Mouse (Mus musculus) kidney, adult 2 months (tissue): ENCODE results near the gene Zfp704. TPM values are rescaled to one million over a fixed set of nuclear protein-coding genes. Genes with fewer than 3 reads are reported as not detected.
A peak's percentile ranks its signal among the peaks of the same experiment; 100 is the strongest.

Experiments used
- DNase-seq: peaks from one replicate; pipeline ENCODE4 v3.0.0; 2021
- H3K27ac ChIP-seq: fragments of 200-500 bp; 2 replicates; pipeline ENCODE4 v1.5.1; 2012; ENCODE audit warnings: low read depth, low read length, control low read depth, inconsistent platforms; ENCODE audit not compliant: insufficient read depth
- H3K27me3 ChIP-seq: fragments of 200-500 bp; replicated peaks from 2 replicates; pipeline ENCODE4 v1.6.1; 2012; ENCODE audit warnings: mild to moderate bottlenecking, moderate library complexity, low read length, inconsistent platforms; ENCODE audit not compliant: control insufficient read depth, insufficient read depth
- H3K36me3 ChIP-seq: fragments of 200-500 bp; 2 replicates; pipeline ENCODE4 v1.6.1; 2012; ENCODE audit warnings: mild to moderate bottlenecking, moderate library complexity, low read length, inconsistent platforms; ENCODE audit not compliant: control insufficient read depth, insufficient read depth
- H3K4me1 ChIP-seq: fragments of 200-500 bp; 2 replicates; pipeline ENCODE4 v1.6.1; 2011; ENCODE audit warnings: low read length; ENCODE audit not compliant: control insufficient read depth, insufficient read depth
- H3K4me3 ChIP-seq: fragments of 200-500 bp; 2 replicates; pipeline ENCODE4 v1.5.1; 2011; ENCODE audit warnings: mild to moderate bottlenecking, low read depth, low read length, control low read depth; ENCODE audit not compliant: insufficient read depth
- CTCF ChIP-seq: fragments of 200-500 bp; conservative IDR thresholded peaks from 2 replicates; pipeline ENCODE4 v1.5.1; 2011; ENCODE audit warnings: low read depth, mild to moderate bottlenecking, control low read depth, low read length, moderate library complexity, mixed read lengths; ENCODE audit not compliant: insufficient read depth, insufficient read length
- POLR2A ChIP-seq: fragments of 200-500 bp; IDR thresholded peaks from one replicate; pipeline ENCODE4 v1.6.1; 2011; ENCODE audit warnings: low read depth, low read length, control low read depth
- WGBS: fragments of 180-500 bp; shearing (Covaris S2); methylation state at CpG from one replicate; pipeline ENCODE4 v1.1.7; 2018; 5-methylcytosine and 5-hydroxymethylcytosine counted together
- polyA plus RNA-seq: library from polyadenylated mRNA; depleted of rRNA; stranded (reverse); fragments of >200 nt; gene quantifications from 2 replicates; pipeline ENCODE4 v1.2.3, GENCODE M21; 2012

Gene Zfp704
- polyA plus RNA-seq, 1 experiment, result 11.3 TPM

GRCm38 (mm10) chr3:9619562-9620275 lies 9.8 kb upstream of the Zfp704 start:
- no peak overlapping the region for H3K4me3 ChIP-seq
- H3K36me3 ChIP-seq, result no peaks in the 10 kb centered on the region
- 76% methylated on average over 6 of the region's 6 CpGs for WGBS
- no peak for TF ChIP-seq POLR2A
- no peak for TF ChIP-seq CTCF
- no peaks in the 10 kb centered on the region for H3K4me1 ChIP-seq
- no peak for DNase-seq
- H3K27ac ChIP-seq, result no peak overlapping the region
- no peaks in the 10 kb centered on the region for H3K27me3 ChIP-seq

- Histone ChIP-seq H3K27me3 (no peaks in the 10 kb centered on the region), H3K4me1 (no peaks in the 10 kb centered on the region), H3K4me3 (no peak overlapping the region), H3K27ac (no peak overlapping the region), H3K36me3 (no peaks in the 10 kb centered on the region)
- DNase-seq, result no peak
- WGBS, result 73% methylated on average over 9 of the region's 9 CpGs
- TF ChIP-seq CTCF, result 0 out of 2 replicates have a peak, but pooled peaks have one; percentile 9
- no peak for TF ChIP-seq POLR2A
Observed at GRCm38 (mm10) chr3:9617101-9617500, 7.2 kb upstream of the Zfp704 start.

- WGBS, result 69% methylated on average over 12 of the region's 12 CpGs
- Histone ChIP-seq H3K36me3 (no peaks in the 10 kb centered on the region), H3K27ac (no peak overlapping the region), H3K4me3 (no peak overlapping the region), H3K4me1 (no peaks in the 10 kb centered on the region), H3K27me3 (no peaks in the 10 kb centered on the region)
- no peak for DNase-seq
- no peak for TF ChIP-seq POLR2A
Observed at GRCm38 (mm10) chr3:9614676-9615075, 4.8 kb upstream of the Zfp704 start.

GRCm38 (mm10) chr3:9614011-9614410 lies 4.1 kb upstream of the Zfp704 start:
- no peak overlapping the region for H3K27ac ChIP-seq

GRCm38 (mm10) chr3:9611226-9611625 lies 1.3 kb upstream of the Zfp704 start:
- Histone ChIP-seq H3K27me3 (no peaks in the 10 kb centered on the region), H3K36me3 (no peaks in the 10 kb centered on the region), H3K4me3 (no peak overlapping the region), H3K4me1 (peaks cover 5% of the 10 kb centered on the region; the same call in 1 of the 2 replicates), H3K27ac (no peak overlapping the region)
- 68% methylated on average over 4 of the region's 4 CpGs for WGBS
- TF ChIP-seq CTCF (no peak), POLR2A (no peak)
- no peak for DNase-seq

More at GRCm38 (mm10) chr3:9614011-9614410, 4.1 kb upstream of the Zfp704 start:
- TF ChIP-seq CTCF (no peak), POLR2A (no peak)
- no peak for DNase-seq
- H3K27me3 ChIP-seq, result no peaks in the 10 kb centered on the region
- H3K4me1 ChIP-seq, result no peaks in the 10 kb centered on the region
- 80% methylated on average over 8 of the region's 8 CpGs for whole genome bisulfite sequencing
- no peaks in the 10 kb centered on the region for H3K36me3 ChIP-seq
- H3K4me3 ChIP-seq, result no peak overlapping the region

- Histone ChIP-seq H3K4me1 (peaks cover 13% of the 10 kb centered on the region; the same call in 1 of the 2 replicates), H3K27me3 (no peaks in the 10 kb centered on the region), H3K4me3 (no peak overlapping the region), H3K36me3 (no peaks in the 10 kb centered on the region), H3K27ac (no peak overlapping the region)
- TF ChIP-seq POLR2A (no peak), CTCF (no peak)
- WGBS, result 78% methylated on average over 2 of the region's 2 CpGs
- DNase-seq, result no peak
Observed at GRCm38 (mm10) chr3:9610426-9610825, 541 bp upstream of the Zfp704 start.

GRCm38 (mm10) chr3:9608906-9609580 lies 842 bp downstream of the Zfp704 start:
- 3% methylated on average over 63 of the region's 94 CpGs for WGBS
- Histone ChIP-seq H3K36me3 (no peaks in the 10 kb centered on the region), H3K4me1 (peaks cover 23% of the 10 kb centered on the region), H3K27ac (peak overlapping the region; percentile 83), H3K4me3 (peak overlapping the region; percentile 97), H3K27me3 (no peaks in the 10 kb centered on the region)
- DNase-seq, result peak; percentile 56
- TF ChIP-seq CTCF (no peak), POLR2A (no peak)
